Mouse (Mus musculus) heart, embryonic 11.5 days (tissue): ENCODE results near the gene Ppara. TPM values are rescaled to one million over a fixed set of nuclear protein-coding genes. Genes with fewer than 3 reads are reported as not detected.
A peak's percentile ranks its signal among the peaks of the same experiment; 100 is the strongest.

ENCODE experiments used
- ATAC-seq: fragments of 200-750 bp; cut with Nextera tagmentation; replicated peaks from 2 replicates; pipeline ENCODE4 v1.8.0; 2017; ENCODE audit warnings: moderate library complexity; ENCODE audit not compliant: insufficient number of reproducible peaks, low FRiP score, low TSS enrichment
- H3K27ac ChIP-seq: fragments of 300-500 bp; sonication (generic); 2 replicates; pipeline ENCODE4 v1.5.1; 2014; ENCODE audit warnings: mild to moderate bottlenecking, low read depth, low read length
- H3K27me3 ChIP-seq: fragments of 300-500 bp; sonication (generic); 2 replicates; pipeline ENCODE4 v1.6.1; 2014; ENCODE audit warnings: mild to moderate bottlenecking, low read length, mixed read lengths; ENCODE audit not compliant: control insufficient read depth, insufficient read depth
- H3K36me3 ChIP-seq: fragments of 300-500 bp; sonication (generic); 2 replicates; pipeline ENCODE4 v1.6.1; 2014; ENCODE audit warnings: mild to moderate bottlenecking, low read length, moderate library complexity, mixed read lengths; ENCODE audit not compliant: control insufficient read depth, insufficient read depth
- H3K4me1 ChIP-seq: fragments of 300-500 bp; sonication (generic); 2 replicates; pipeline ENCODE4 v1.6.1; 2014; ENCODE audit warnings: low read length; ENCODE audit not compliant: control insufficient read depth, insufficient read depth
- H3K4me2 ChIP-seq: fragments of 300-500 bp; sonication (generic); 2 replicates; pipeline ENCODE4 v1.6.1; 2014; ENCODE audit warnings: mild to moderate bottlenecking, moderate library complexity
- H3K4me3 ChIP-seq: fragments of 300-500 bp; sonication (generic); 2 replicates; pipeline ENCODE4 v1.5.1; 2014; ENCODE audit warnings: low read depth, low read length
- H3K9ac ChIP-seq: fragments of 300-500 bp; sonication (generic); 2 replicates; pipeline ENCODE4 v1.6.1; 2014; ENCODE audit warnings: mild to moderate bottlenecking, low read depth, low read length, moderate library complexity
- H3K9me3 ChIP-seq: fragments of 300-500 bp; sonication (generic); replicated peaks from 2 replicates; pipeline ENCODE4 v1.6.1; 2016; ENCODE audit warnings: low read length; ENCODE audit not compliant: control insufficient read depth
- WGBS: fragments of 180-500 bp; shearing (Covaris S2); extraction: QIAGEN DNeasy Blood & Tissue Kit; methylation state at CpG from one replicate; pipeline ENCODE4 v1.1.7; 2014; ENCODE audit not compliant: insufficient replicate concordance; 5-methylcytosine and 5-hydroxymethylcytosine counted together
- polyA plus RNA-seq: library from polyadenylated mRNA; unstranded; fragments of >200 nt; fragmentation: Nextera tagmentation; extraction: Ambion mirVana; gene quantifications from 2 replicates; pipeline ENCODE4 v1.2.1, GENCODE M21; 2014

The Ppara gene
- polyA plus RNA-seq, 1 experiment from 2014 or later, result 2.8 TPM

DNA sequence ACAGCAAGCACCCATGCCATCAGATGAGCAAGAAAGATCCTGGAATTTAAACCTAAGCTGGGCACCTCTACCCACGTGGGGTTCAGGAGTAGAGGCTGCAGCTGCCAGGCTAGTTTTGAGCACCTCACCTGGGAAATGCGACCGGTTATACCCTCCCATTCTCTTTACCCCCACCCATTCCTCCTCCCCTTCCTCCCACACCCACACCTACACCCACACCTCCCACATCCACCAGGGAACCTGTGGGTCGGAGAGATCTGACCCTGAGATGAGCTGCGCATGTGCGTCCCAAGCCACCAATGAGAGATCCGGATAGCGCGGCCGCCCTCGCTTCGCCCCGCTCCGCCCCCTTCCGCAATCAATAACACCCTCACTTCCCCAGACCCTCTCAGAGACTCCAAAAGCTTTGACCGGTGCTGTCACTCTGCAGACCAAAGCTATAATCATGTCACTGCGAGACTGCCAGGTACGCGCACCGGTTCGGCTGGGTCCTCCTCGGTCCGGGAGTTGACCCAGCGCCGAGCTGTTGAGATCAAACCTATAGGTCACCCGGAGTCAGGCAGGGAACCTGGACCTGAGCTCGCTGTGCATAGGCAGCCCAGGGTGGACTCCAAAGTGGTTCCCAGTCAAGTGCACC, 97.3 kb downstream of the Ppara start, which contains the start of gene Ttc38:
TSS of gene Ttc38 (plus strand) at position 353 of the 637 bp plus-strand sequence.
- H3K4me3 ChIP-seq, result peak within 1 kb of the TSS; percentile 61
- 2% methylated on average over 27 of the region's 27 CpGs for WGBS
- H3K4me2 ChIP-seq, result peak within 1 kb of the TSS; percentile 77
- peak within 1 kb of the TSS; percentile 66 for H3K9ac ChIP-seq
- H3K27ac ChIP-seq, result no peak within 1 kb of the TSS
- no peaks in the 10 kb centered on the region for H3K36me3 ChIP-seq
- no peaks in the 10 kb centered on the region for H3K27me3 ChIP-seq
- no peaks in the 10 kb centered on the region for H3K9me3 ChIP-seq
- H3K4me1 ChIP-seq, result peaks cover 2% of the 10 kb centered on the region; the same call in 1 of the 2 replicates
- ATAC-seq, result peak; percentile 60

DNA sequence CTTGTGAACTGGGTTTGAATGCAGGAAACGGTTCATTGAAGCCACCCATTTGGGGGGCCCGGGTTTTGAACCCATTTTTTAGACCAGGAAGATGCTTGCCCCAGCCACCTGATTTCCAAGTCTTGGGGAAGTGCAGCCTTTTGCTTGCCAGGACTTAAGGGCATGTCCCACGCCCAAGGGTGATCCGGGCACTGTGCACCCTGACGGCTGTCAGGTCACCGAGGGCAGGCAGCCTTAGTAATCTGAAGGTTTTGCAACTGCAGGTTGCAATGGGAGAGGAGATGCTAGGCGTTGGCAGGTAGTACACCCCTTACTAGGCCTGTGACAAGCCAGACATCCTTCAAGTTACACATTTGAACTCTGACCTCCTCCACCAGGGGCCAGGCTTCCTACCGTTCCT, 97.8 kb downstream of the Ppara start:
- peaks cover 2% of the 10 kb centered on the region; the same call in 1 of the 2 replicates for H3K4me1 ChIP-seq
- no peak overlapping the region for H3K27ac ChIP-seq
- WGBS, result 55% methylated on average over 8 of the region's 8 CpGs
- no peaks in the 10 kb centered on the region for H3K27me3 ChIP-seq
- no peak for ATAC-seq
- H3K36me3 ChIP-seq, result no peaks in the 10 kb centered on the region
- peak overlapping the region; percentile 77 for H3K4me2 ChIP-seq
- no peaks in the 10 kb centered on the region for H3K9me3 ChIP-seq
- H3K9ac ChIP-seq, result peak overlapping the region; percentile 66; the same call in 1 of the 2 replicates
- H3K4me3 ChIP-seq, result peak overlapping the region; percentile 61

DNA sequence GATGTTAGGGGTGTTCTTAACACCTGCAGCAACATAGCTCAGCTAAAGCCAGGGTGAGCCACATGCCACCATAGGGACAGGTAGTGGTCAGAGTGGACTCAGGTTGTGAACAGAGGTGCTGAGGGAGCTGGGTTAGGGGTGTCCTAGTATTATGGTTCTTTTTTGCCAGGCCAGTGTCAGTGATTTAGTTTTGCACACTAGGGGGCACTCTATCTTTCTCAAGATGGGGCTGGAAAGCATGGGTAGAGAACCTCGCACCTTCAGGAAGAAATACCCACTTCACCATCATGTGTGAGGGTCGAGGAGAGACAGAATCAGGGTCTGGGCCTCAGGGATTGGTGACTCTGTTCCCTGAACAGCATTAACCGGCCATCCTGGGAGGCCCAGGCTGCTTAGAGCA, 100.6 kb downstream of the Ppara start:
- Histone ChIP-seq H3K36me3 (no peaks in the 10 kb centered on the region), H3K27me3 (no peaks in the 10 kb centered on the region), H3K4me2 (no peak overlapping the region), H3K4me3 (no peak overlapping the region), H3K9ac (no peak overlapping the region), H3K27ac (no peak overlapping the region), H3K4me1 (peaks cover 2% of the 10 kb centered on the region; the same call in 1 of the 2 replicates), H3K9me3 (no peaks in the 10 kb centered on the region)
- no peak for ATAC-seq
- 56% methylated on average over 3 of the region's 3 CpGs for WGBS

DNA sequence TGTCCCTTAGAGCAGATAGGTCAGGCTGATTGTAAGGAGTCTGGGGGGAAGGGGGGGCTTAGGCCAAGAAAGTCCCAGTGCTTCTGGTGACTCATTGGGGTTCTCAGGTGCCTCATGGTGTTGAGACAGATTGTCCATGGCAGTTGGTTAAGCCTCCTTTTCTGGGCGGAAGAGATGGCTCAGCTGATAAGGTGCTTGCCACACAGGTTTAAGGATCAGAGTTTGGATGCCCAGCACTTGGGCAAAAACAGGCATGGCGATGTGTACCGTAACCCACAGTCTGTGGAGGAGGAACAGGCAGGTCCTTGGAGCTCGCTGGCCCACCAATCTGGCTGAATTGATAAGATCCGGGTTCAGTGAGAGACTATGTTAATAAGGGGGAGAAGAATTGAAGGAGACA, 102.1 kb downstream of the Ppara start:
- 88% methylated on average over 5 of the region's 5 CpGs for WGBS

DNA sequence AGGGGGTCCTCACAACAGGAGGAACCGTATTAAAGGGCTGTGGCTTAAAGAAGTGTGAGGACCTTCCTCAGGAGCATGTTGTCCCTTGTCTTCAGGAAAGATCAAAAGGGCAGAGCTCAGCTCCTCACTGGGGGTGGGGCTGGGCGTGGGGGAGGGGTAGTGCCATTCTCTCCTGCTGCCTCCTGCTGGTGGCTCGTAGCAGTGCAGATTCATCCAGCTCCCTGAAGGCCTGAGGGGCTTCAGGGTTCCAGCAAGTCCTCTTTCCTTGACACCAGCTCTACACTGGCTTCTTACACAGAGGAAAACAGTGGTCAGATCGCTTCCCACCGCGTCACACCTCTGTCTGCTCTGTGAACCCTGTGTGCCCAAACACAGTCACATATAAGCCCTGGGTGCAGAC, 106.2 kb downstream of the Ppara start:
- H3K27ac ChIP-seq, result no peak overlapping the region
- no peaks in the 10 kb centered on the region for H3K9me3 ChIP-seq
- no peaks in the 10 kb centered on the region for H3K4me1 ChIP-seq
- ATAC-seq, result no peak
- no peak overlapping the region for H3K4me3 ChIP-seq
- no peaks in the 10 kb centered on the region for H3K36me3 ChIP-seq
- no peaks in the 10 kb centered on the region for H3K27me3 ChIP-seq
- no peak overlapping the region for H3K4me2 ChIP-seq
- WGBS, result 27% methylated on average over 6 of the region's 6 CpGs
- no peak overlapping the region for H3K9ac ChIP-seq

More for the DNA sequence above, 102.1 kb downstream of the Ppara start:
- Histone ChIP-seq H3K9me3 (no peaks in the 10 kb centered on the region), H3K4me3 (no peak overlapping the region), H3K27ac (no peak overlapping the region), H3K27me3 (no peaks in the 10 kb centered on the region), H3K36me3 (no peaks in the 10 kb centered on the region), H3K4me1 (no peaks in the 10 kb centered on the region), H3K9ac (no peak overlapping the region), H3K4me2 (no peak overlapping the region)
- no peak for ATAC-seq

DNA sequence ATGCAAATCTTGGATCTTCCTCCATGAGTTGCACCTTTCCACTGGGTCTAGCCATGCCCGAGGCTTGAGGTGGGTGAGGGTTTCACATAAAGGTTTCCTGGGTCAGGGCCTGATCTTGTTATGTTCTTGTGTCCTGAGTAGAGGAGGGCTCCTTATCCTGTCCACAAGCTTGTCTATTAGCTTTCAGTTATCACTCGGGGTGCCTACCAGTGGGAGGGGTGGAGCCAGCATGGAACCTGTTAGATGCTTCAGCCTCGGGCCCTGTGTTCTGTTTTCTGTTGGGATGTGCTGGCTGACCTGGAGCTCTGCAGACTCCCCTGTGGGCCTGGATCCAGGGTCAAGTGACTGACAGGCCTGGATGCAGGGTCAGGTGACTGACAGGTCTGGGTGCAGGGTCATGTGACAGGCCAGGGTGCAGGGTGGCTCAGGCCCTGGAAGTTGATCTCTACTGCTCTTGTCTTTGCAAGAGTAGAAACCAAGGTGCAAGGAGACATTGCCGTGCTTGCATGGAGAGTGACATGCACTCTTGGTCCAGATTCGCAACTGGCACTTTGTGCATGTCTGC, 107.1 kb downstream of the Ppara start:
- no peak overlapping the region for H3K9ac ChIP-seq
- 56% methylated on average over 5 of the region's 5 CpGs for WGBS
- H3K4me2 ChIP-seq, result no peak overlapping the region
- ATAC-seq, result no peak
- H3K36me3 ChIP-seq, result no peaks in the 10 kb centered on the region
- H3K9me3 ChIP-seq, result no peaks in the 10 kb centered on the region
- no peak overlapping the region for H3K4me3 ChIP-seq
- no peak overlapping the region for H3K27ac ChIP-seq
- H3K4me1 ChIP-seq, result no peaks in the 10 kb centered on the region
- H3K27me3 ChIP-seq, result no peaks in the 10 kb centered on the region

DNA sequence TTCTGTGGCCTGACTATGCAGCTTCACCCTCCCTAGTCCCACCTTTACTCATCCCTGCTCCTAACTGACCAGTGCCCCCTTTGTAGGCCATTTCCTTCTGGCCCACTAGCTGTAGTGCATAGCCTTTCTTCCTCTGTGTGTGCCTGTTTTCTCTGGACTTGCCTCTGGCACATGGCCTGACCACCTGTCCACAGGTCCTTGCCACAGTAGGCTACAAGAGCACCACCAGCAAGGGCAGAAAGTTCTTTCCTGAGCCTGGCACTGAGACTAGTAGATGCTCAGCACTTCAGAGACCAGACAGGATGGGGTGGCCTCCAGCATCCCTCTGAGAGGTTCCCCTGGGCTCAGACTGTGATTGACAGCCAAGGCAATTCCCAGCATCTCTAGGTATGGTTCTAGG, 110.3 kb downstream of the Ppara start:
- H3K27me3 ChIP-seq, result no peaks in the 10 kb centered on the region
- no peak overlapping the region for H3K4me3 ChIP-seq
- no peak overlapping the region for H3K4me2 ChIP-seq
- no peak for ATAC-seq
- H3K9ac ChIP-seq, result no peak overlapping the region
- H3K4me1 ChIP-seq, result no peaks in the 10 kb centered on the region
- no peaks in the 10 kb centered on the region for H3K9me3 ChIP-seq
- no peak overlapping the region for H3K27ac ChIP-seq
- H3K36me3 ChIP-seq, result no peaks in the 10 kb centered on the region

DNA sequence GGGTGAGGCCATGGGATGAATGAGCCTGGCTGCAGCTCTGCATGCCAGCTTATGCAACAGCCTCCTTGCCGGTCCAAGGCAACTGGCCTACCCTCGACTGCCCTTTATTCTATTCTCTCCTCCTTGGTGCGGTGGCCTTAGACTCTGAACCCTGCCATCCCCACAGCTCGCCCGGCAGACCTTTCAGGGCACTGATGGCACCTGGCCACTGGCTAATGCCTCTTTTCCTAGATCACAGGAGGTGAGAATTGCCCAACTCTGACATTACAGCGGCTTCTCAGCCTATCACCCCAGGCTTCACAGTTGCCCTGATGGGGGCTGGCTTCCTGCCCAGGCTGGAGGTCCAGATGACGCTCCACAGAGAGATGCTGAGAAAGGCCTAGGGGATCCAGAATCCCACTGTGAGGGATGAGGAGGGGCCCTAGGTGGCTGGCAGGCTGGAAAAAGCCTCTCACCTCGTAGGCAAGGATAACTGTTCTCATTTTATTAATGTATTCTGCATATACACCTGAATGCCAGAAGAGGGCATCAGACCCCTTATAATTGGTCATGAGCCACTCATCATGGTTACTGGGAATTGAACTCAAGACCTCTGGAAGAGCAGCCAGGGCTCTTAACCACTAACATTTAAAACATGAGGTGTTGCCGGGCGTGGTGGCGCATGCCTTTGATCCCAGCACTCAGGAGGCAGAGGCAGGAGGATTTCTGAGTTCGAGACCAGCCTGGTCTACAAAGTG, 117.0 kb downstream of the Ppara start:
- Histone ChIP-seq H3K4me1 (no peaks in the 10 kb centered on the region), H3K27ac (no peak overlapping the region), H3K9ac (no peak overlapping the region), H3K36me3 (no peaks in the 10 kb centered on the region), H3K9me3 (no peaks in the 10 kb centered on the region), H3K4me2 (no peak overlapping the region), H3K27me3 (peaks cover 2% of the 10 kb centered on the region; the same call in 1 of the 2 replicates), H3K4me3 (no peak overlapping the region)
- ATAC-seq, result no peak
- 72% methylated on average over 12 of the region's 12 CpGs for WGBS
